Mouse (Mus musculus) adrenal gland, adult 8-10 months (tissue): Measurements from ENCODE around the gene Btbd18. TPM values are rescaled to one million over a fixed set of nuclear protein-coding genes. Genes with fewer than 3 reads are reported as not detected.
"Not testable (repeated sequence)": the region's sequence is repeated elsewhere in the genome, so short reads cannot be mapped to it uniquely, and the experiment has no call there.

ENCODE experiments used
- DNase-seq: peaks from one replicate; pipeline ENCODE4 v3.0.0; 2022
- total RNA-seq, 4 experiments: library from RNA; stranded (reverse); gene quantifications; 2 replicates each; pipeline ENCODE4 v1.2.4; 2022

Btbd18 gene
- total RNA-seq, 4 experiments from 2014 or later: 0.10 to 0.12 TPM; not detected in 2

DNA sequence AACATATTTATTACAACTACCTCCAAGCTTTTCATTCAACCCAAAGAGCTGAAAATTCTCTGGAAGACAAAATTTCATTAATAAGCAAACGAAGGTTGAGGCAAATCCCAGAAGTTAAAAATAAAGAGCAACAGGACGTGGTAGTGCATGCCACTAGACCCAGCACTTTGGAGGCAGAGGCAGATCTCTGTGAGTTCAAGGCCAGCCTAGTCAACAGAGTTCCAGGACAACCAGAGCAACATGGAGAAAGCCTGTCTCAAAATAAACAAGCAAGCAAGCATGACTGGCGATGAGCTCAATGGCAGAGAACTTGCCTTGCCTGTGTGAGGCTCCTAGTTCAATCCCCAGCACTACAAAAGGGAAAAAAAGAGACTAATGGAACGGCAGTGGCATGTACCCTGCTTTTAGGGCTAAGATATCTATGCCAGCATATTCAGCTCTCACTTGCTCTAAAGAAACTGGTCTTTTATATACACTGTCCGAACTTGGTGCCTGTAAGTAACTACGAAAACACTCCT is 11.8 kb upstream of the Btbd18 start:
- no peak for DNase-seq

DNA sequence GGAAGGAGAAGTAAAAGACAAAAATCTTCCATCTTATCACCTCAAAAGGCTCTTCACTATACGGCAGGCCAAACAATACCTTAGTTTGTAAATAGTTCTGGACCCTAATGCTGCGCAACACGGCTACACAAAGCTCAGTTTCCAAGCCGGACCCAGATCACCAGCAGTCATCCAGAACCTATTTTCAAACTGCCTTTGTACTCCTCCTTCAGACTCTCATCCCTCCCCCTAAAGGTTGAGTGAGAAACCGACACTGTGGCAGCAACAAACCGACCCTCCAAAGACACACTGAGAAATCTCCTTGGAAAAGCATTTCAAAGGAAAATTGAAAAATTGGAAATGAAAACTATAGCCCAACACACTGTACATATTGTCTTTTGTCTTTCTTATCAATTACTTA is 10.5 kb upstream of the Btbd18 start:
- no peak for DNase-seq

DNA sequence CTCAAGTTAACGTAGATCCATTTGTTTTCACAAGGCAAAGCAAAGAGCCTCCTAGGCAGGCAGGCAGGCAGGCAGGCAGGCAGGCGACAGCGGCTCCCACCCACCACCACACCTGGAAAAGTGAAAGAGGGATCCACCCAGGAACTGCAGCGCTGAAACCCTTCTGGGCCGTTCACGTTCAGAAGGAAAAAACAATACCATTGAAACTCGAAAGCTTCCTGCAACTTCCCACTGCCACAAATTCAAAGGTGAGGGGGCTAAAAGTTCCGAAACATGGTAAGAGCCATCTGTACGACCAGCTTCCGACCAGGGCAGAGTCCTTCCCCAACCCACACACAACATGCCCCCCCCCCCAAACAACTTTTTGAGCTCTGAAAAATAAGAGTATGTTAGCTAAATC is 9.2 kb upstream of the Btbd18 start:
- no peak for DNase-seq

DNA sequence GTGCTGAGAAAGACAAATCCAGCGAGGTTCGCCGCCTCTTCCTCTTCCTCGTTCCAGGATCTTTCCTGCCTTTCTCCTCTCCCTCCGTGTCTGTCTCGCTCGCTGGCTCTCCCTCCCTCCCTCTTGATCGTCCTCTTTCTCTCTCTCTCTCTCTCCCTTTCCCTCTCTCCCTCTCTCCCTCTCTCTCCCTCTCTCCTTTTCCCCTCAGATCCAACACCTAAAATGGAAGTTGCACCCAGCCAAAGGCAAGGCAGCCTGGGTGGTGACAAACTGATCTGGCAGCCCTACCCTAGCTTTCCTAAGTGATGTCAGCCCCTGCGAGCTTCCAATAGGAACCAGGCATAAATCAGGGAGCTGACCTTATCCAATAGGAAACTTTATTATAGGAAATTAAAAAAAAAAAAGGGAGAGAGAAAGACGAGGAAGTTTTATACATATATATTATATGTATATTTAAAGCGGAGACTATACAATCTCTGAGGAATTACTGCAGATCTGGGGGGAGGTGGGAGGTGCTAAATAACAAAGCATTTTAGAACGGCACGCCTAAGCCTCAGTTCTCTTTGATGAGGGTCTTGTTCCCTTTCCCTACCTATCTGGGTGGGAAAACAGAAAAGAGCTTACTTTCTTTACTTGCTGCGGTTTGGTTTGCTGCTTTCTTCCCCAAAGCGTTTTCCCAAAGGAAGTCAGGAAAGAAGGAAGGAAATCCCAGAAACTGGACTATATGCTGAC is 8.2 kb upstream of the Btbd18 start, which contains the start of gene Ctnnd1:
TSS of gene Ctnnd1 (minus strand) at position 302 of the 732 bp plus-strand sequence.
- peak; percentile 88 for DNase-seq

DNA sequence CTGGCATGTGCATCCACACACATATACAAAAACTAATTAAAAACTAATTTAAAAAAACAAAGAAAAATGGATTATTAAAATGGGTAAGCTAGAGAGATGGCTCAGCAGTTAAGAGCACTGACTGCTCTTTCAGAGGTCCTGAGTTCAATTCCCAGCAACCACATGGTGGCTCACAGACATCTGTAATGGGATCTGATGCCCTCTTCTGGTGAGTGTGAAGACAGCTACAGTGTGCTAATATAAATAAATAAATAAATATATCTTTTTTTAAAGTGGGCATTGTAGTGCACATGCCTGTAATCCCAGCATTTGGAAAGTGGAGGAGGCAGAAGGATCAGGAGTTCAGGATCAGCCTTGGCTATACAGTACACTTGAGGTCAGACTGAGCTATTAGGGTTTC is 5.5 kb upstream of the Btbd18 start:
- DNase-seq: no peak

DNA sequence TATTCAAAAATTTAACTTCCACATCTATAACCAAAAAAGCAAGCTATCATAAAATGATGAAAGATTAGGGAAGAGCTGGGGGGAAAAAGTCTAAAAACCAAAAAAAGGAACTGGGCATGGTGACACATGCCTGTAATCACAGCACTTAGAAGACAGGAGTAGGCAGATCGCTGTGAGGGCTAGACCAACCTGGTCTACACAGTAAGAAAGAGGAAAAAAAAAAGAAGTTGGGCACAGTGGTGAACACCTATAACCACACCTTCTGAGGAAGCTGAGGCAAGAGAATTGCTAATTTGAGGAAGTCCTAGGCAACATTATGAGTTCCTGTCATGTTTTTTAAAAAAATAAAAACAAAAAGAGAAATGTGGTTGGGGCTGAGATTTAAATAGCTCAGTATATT is 3.0 kb upstream of the Btbd18 start:
- DNase-seq: no peak

DNA sequence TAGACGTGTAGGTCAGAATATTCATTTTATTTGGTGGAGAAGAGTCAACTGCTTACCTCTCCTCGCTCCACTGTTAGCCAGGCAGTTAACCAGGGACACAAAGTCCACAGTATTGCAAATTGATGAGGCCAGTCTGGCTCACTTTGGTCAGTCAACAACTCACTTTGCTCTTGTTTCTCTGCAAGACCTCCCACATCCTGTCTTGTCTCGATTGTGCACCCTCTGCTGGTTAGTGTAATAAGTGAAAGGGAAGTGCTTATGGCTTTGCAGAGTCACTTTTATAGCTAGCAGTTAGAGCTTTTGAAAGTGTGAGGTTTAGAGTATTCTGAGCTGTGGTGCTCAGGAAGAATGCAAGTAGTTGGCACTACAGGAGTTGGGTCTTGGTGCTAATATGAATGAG is 1.4 kb downstream of the Btbd18 start:
- no peak for DNase-seq

DNA sequence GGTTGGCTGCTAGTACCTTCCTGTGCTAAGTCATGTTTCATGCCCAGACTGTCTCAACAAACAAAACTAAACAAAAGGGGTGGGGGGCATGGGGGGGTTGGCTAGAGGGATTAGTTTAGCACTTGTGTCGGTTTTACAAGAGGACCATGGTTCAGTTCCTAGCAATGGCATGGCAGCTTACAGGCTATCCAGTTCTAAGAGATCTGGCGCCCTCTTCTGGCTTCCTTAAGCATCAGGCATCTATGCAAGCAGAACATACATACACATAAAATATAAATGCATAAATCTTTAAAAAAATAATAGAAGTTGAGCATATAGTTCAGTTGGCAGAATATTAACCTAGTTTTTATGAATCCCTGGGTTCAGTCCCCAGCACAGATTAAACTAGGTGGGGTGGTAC is 4.0 kb downstream of the Btbd18 start:
- no peak for DNase-seq

DNA sequence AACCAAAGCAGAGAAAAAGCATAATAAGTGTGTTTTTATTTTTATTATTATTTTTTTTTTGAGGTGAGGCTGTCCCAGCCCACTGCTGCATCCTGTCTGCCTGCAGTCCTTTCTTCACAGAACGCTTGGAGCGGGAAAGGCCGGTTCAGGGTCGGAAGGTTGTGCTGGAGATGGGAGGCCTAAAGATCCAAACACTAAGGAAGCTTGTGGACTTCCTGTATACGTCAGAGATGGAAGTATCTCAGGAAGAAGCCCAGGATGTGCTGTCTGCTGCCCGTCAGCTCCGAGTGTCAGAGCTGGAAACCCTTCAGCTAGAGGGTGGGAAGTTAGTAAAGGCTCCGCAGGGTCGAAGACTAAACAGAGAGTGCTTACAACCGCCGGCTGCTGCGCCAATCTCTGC is 7.2 kb downstream of the Btbd18 start:
- no peak for DNase-seq

DNA sequence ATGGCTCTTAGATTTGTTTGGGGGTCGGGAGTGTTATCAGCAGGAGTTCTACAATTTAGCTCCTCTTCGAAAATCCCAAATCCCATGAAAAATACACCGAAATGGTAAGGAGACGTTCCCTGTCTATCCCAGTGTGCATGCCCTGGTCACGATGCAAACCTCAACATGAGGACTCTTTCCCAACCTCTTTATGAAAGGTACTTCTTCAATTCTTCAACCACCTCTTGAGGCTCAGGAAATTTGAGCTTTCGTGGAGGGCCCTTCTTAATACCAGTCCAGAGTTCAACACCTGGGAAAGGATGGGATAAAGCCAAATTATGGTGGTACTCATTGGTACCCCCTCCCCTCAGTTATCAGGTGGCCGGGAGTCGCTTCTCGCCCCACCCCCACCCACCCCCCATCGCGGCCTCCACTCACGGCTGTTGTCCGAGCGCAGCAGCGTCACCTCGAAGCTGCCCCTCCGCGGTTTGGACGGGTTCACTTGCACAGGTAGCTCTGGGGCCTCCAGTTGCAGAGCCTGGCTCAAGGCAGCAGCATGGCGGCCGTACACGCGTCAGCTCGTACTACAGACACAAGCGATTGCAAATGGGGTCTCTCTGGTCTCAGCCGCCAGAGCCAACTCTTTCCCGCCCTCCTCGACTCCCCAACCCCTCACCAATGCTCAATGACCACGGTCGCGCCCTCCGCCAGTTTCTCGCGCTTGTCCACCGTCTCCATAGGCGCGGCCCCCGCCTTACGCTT is 11.1 kb downstream of the Btbd18 start:
- peak; percentile 31 for DNase-seq

DNA sequence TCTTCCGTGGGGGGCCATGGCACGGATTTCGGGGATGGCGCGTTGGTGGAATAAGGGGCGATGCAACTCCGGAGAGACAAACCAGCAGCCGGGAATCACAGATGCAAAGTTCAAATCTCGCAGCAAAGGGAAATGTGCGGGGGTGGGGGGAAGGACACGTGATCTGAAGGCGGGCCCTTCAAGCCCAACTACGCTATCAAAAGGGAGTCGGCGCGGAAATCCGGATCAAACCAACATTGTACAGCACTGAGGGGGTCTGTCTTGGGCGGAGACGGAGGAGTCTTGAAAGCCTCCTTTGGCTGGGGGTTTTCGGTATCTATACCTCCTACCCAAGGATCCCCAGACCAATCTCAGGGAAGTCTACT is 11.7 kb downstream of the Btbd18 start, which contains the start of gene Selenoh:
TSS of gene Selenoh (minus strand) at position 202 of the 365 bp plus-strand sequence.
- peak; percentile 70 for DNase-seq

DNA sequence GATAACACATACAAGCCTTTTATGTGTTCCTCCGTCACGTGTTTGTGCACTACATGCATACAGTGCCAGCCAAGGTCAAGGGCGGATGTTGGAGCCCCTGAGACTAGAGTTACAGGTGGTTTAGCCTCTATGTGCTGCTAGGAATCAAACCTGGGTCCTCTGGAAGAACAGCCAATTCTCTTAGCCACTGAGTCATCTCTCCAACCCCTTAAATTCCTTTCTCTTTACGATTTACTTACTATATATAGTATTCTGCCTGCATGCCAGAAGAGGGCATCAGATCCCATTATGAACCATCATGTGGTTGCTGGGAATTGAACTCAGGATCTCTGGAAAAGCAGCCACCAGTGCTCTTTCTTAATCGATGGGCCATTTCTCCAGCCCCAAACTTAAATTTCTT is 12.7 kb downstream of the Btbd18 start:
- not testable (repeated sequence) for DNase-seq

DNA sequence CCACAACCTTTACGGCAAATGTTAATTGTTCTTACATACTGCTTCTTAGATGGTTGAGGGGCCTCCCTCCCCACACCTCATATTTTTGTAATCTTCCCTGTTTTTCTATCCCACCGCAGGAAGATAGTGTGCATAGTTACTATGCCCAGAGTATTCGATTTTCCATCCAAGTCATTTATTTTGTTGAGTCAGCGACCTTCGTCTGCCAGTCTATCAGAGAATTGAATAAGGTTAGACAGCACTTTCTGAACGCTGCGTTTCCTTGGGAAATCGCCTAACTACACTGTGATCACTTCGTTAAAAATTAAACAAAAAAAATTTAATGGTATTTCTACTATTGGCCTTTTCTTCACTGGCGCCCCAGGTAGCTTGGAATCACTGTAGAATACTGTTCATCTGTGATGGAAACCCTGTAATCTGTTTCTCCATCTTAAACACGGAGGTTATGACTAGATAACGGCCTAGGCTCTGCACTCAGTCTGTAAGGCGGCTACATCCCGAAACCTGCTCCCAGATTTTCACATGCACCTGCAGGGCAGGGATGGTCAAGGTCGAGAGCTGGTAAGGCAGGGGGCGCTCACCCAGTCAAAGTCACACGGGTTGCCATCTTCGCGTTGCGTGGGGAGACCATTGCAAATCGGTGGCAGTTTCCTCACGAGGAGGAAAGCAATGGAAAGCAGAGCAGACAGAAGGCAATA is 18.5 kb downstream of the Btbd18 start:
- DNase-seq: no peak

DNA sequence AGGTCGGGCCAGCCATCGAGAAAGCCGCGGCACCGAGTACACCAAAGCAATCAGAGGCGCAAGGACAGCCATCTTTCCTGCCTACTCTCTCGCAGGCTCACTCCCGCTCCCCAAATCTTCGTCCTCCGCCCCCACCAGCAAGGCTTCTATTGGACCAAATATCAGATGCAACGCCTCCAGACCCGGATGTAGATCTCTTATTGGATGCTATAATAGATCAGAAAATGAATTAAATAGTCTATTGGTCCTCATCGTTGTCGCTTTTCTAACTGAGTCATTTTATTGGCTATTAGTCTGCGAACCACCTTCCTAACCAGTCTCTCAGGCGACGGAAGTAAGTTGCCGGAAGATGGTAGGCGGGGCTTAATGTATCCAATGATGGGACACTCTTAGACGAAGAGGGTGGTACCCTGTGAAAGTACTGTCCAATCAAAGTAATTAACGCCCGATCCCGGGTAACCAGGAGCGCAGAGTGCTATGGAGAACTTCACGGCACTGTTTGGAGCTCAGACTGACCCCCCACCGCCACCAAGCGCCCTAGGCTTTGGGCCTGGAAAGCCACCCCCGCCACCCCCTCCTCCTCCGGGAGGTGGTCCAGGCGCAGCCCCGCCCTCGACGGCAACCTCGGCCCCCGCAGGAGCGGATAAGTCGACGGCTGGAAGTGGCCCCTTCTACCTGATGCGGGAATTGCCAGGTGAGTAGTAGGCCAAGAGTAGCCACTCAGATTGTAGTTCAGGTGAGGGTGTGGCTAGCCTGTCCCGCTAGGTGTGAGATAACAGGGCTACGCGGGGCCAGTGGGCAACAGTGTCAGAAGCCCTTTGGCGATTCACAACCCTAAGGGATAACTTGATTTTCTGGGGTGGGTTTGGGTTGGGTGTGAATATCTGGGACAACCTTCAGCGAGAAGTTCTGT is 19.3 kb downstream of the Btbd18 start, which contains the start of the genes Gm28635 and Med19:
TSS of gene Gm28635 (minus strand) at position 74 of the 913 bp plus-strand sequence.
TSS of gene Med19 (plus strand) at position 435 of the 913 bp plus-strand sequence.
- DNase-seq: peak; percentile 95

DNA sequence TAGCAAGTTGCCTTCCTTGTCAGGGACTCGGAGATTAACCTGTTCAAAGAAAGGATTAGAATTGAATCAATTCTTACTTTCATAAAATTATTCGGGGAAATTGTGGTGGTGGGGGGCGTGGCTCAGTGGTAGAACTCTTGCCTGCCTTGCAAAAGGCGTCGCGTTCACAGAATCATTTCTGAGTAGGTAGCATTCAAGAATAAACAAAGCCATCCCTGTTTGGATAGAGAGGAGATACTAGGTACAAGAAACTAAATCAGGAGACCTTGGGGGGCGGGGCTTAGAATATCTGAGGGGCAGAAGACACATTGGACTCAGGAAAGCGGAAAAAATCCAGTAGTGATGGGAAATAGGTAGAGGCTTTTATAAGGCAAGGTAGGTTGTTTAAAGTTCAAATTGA is 20.1 kb downstream of the Btbd18 start, which contains the start of gene Tmx2:
TSS of gene Tmx2 (minus strand) at position 125 of the 400 bp plus-strand sequence.
- no peak for DNase-seq

DNA sequence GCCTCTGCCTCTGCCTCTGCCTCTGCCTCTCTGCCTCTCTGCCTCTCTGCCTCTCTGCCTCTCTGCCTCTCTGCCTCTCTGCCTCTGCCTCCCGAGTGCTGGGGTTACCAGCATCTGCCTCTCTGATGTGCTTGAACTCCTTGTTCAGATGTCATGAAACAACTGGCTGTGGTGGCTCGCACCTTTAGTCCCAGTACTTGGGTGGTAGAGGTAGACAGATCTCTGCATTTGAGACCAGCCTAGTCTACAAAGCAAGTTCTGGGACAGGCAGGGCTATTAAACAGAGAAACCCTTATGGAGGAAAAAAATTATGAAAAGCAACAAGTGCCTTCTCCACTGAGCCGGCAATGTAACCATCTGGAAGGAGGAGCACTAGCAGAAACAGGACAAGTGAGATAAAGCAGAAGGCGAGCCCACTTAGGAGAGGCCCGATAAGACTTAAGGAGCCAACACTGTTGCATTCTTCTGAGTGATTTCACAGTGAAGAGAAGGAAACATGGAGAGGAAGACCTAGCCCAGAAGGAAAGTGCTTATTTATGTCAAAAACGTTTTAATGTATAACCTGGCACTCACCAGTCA is 23.8 kb downstream of the Btbd18 start:
- no peak for DNase-seq

DNA sequence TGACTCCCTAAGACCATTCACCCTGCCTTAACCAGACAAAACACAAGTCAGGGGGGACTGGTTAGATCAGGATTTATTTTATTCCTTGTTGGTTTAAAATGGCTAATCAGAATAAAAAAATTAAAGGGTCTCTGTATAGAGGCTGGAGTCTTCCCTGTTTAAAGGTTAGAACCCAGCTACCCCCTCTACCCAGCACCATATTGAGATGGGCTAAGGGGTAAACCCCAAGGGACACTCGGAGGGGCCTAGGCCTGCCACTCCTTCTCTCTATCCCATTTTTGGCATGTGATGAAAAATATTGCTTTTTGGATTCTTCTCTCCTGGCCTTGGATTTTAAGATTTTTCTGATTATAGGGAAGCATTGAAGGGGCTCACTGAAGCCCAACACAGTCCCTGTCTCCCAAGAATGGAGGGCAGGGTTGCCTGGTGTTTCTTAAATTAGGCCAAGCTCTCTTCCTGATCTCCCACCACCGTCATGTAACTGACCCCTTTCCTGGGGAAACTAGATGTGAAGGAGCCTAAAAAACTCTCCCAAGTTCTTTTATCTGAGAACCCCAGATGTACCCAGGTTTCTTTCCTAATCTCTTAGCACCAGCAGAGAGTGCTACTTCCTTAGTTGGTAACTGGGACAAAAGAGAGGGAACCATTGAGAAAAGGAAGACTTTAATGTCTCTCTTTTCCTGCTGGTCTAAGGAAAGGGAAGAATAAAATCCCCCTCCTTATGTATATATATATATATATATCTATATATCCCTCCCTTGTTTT is 29.4 kb downstream of the Btbd18 start:
- DNase-seq: no peak

DNA sequence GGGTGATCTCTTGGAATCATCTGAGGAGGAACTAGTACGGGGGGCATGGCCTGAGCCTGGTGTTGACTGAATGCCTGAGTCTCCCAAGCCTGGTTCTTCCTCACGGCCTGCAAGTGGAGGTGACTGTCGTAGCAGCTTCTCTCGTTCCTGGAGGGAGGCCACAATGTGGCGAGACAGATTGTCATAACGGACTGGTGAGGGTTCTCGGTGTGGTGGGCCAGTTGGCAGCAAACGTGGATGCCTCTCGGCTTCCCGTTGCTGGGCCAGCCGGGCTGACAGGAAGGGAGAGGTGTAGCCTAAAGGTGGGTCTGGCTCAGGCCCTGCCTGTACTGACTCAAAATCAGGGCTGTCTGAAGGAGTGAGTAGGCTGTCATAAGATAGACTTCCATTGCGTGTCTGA is 31.2 kb downstream of the Btbd18 start:
- no peak for DNase-seq

DNA sequence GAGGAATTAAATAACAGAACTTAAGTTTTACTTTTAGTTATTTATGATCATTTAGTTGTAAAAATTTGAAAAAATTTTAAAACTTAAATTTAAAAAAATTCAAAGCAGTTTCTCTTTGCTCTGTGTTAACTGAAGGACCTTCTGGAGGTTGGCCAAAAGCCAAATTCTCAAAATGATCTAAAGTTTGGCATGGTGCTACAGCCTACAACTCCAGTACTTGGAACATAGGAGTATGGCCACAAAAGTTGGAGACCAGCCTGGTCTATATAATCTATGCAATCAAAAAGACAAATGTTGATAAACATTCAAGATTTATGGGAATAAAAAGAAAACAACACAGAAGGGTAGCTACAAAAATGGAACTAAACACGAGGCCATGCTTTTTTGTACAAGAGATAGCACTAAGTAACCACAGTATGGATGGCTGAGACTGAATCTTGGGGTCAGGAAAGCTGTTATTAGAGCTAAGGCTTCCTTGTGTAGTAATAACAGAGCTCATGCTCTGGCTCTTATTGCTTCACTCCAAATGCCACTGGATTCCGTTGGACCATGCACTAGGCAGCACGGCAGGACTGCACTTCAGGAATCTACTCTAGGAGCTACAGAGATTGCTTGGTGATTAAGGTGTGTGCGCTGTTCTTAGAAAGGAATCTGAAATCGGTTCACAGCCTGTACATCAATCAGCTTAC is 36.3 kb downstream of the Btbd18 start:
- no peak for DNase-seq

DNA sequence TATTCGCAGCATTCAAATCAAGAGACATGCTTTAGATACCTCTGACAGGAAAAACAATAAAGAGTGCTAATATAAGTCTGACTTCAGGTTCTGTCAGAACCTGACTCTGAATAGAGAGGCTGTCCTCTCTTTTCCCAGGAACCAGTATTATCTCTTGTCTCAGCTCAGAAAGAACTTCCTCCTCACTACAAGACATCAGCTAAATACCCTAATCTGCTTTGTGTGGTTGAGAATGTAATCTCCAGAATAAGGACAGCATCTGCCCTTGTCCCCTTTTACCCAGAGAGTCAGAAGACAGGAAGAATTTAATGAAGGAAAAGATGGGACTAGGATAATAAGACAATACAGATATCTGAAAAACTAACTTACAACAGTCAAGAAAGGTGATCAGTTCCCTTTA is 44.6 kb downstream of the Btbd18 start:
- no peak for DNase-seq
